Mouse (Mus musculus): ENCODE results near the gene Gm11084.
"Not testable (repeated sequence)": the region's sequence is repeated elsewhere in the genome, so short reads cannot be mapped to it uniquely, and the experiment has no call there.

Gene Gm11084

GRCm38 (mm10) chr2:72986616-72987015 is at the start of gene Gm11084:
Gm11084 (minus strand) TSS chr2:72986716.
- no peak for DNase-seq (ENCODE audit: low read depth, low spot score)

GRCm38 (mm10) chr2:73031061-73032055 is 44.8 kb upstream of the Gm11084 start:
- no peak for DNase-seq (ENCODE audit: low read depth, low spot score)

- DNase-seq (ENCODE audit: low read depth, low spot score) = no peak
These were observed 43.3 kb upstream of the Gm11084 start for GRCm38 (mm10) chr2:73029846-73030245.

- DNase-seq (ENCODE audit: low read depth, low spot score) = no peak
These were observed 41.5 kb upstream of the Gm11084 start for GRCm38 (mm10) chr2:73028019-73028418.

- DNase-seq (ENCODE audit: low read depth, low spot score) = no peak
These were observed 40.6 kb upstream of the Gm11084 start for GRCm38 (mm10) chr2:73027126-73027525.

GRCm38 (mm10) chr2:73023803-73024202 is 37.3 kb upstream of the Gm11084 start:
- no peak for DNase-seq (ENCODE audit: low read depth, low spot score)

GRCm38 (mm10) chr2:73021046-73021445 is 34.5 kb upstream of the Gm11084 start:
- DNase-seq (ENCODE audit: low read depth, low spot score) = no peak

- DNase-seq (ENCODE audit: low read depth, low spot score) = no peak
These were observed 33.0 kb upstream of the Gm11084 start for GRCm38 (mm10) chr2:73019371-73020146.

GRCm38 (mm10) chr2:73014063-73014462 is 27.5 kb upstream of the Gm11084 start:
- not testable (repeated sequence) for DNase-seq (ENCODE audit: low read depth, low spot score)

- no peak for DNase-seq (ENCODE audit: low read depth, low spot score)
These were observed 26.1 kb upstream of the Gm11084 start for GRCm38 (mm10) chr2:73012636-73013035.

GRCm38 (mm10) chr2:73007472-73007871 is 21.0 kb upstream of the Gm11084 start:
- no peak for DNase-seq (ENCODE audit: low read depth, low spot score)

GRCm38 (mm10) chr2:73005611-73006515 is 19.3 kb upstream of the Gm11084 start:
- no peak for DNase-seq (ENCODE audit: low read depth, low spot score)

GRCm38 (mm10) chr2:73003751-73004717 is 17.5 kb upstream of the Gm11084 start:
- DNase-seq (ENCODE audit: low read depth, low spot score) = no peak

- no peak for DNase-seq (ENCODE audit: low read depth, low spot score)
These were observed 16.5 kb upstream of the Gm11084 start for GRCm38 (mm10) chr2:73003049-73003448.

- DNase-seq (ENCODE audit: low read depth, low spot score) = no peak
These were observed 15.9 kb upstream of the Gm11084 start for GRCm38 (mm10) chr2:73002451-73002850.

- no peak for DNase-seq (ENCODE audit: low read depth, low spot score)
These were observed 15.5 kb upstream of the Gm11084 start for GRCm38 (mm10) chr2:73001994-73002393.

GRCm38 (mm10) chr2:73000194-73000593 is 13.7 kb upstream of the Gm11084 start:
- DNase-seq (ENCODE audit: low read depth, low spot score) = no peak

GRCm38 (mm10) chr2:72997586-72997985 is 11.1 kb upstream of the Gm11084 start:
- no peak for DNase-seq (ENCODE audit: low read depth, low spot score)

GRCm38 (mm10) chr2:72996808-72997378 is 10.4 kb upstream of the Gm11084 start:
- DNase-seq (ENCODE audit: low read depth, low spot score) = no peak
